Mouse (Mus musculus) midbrain, embryonic 12.5 days (tissue): ENCODE measurements around the gene Ctnnd2. TPM values are rescaled to one million over a fixed set of nuclear protein-coding genes. Genes with fewer than 3 reads are reported as not detected.

Source experiments
- ATAC-seq: fragments of 200-750 bp; cut with Nextera tagmentation; 2 replicates; pipeline ENCODE4 v1.8.0; 2017; ENCODE audit warnings: low read depth, moderate TSS enrichment, moderate library complexity; ENCODE audit not compliant: low FRiP score
- H3K27ac ChIP-seq: fragments of 300-500 bp; sonication (generic); replicated peaks from 2 replicates; pipeline ENCODE4 v1.5.1; 2016; ENCODE audit warnings: mild to moderate bottlenecking
- H3K27me3 ChIP-seq: fragments of 300-500 bp; sonication (generic); 2 replicates; pipeline ENCODE4 v1.6.1; 2016; ENCODE audit warnings: mild to moderate bottlenecking
- H3K36me3 ChIP-seq: fragments of 300-500 bp; sonication (generic); 2 replicates; pipeline ENCODE4 v1.6.1; 2016
- H3K4me1 ChIP-seq: fragments of 300-500 bp; sonication (generic); 2 replicates; pipeline ENCODE4 v1.6.1; 2016
- H3K4me2 ChIP-seq: fragments of 300-500 bp; sonication (generic); replicated peaks from 2 replicates; pipeline ENCODE4 v1.6.1; 2016; ENCODE audit warnings: mild to moderate bottlenecking, moderate library complexity
- H3K4me3 ChIP-seq: fragments of 300-500 bp; sonication (generic); 2 replicates; pipeline ENCODE4 v1.5.1; 2016; ENCODE audit warnings: mild to moderate bottlenecking
- H3K9ac ChIP-seq: fragments of 300-500 bp; sonication (generic); replicated peaks from 2 replicates; pipeline ENCODE4 v1.6.1; 2016; ENCODE audit warnings: mild to moderate bottlenecking, moderate library complexity
- H3K9me3 ChIP-seq: fragments of 300-500 bp; sonication (generic); 2 replicates; pipeline ENCODE4 v1.6.1; 2016; ENCODE audit warnings: mild to moderate bottlenecking
- WGBS: fragments of 180-500 bp; shearing (Covaris S2); methylation state at CpG from one replicate; pipeline ENCODE4 v1.1.7; 2016; 5-methylcytosine and 5-hydroxymethylcytosine counted together
- polyA plus RNA-seq: library from polyadenylated mRNA; unstranded; fragments of >200 nt; fragmentation: Nextera tagmentation; extraction: Ambion mirVana; gene quantifications from 2 replicates; pipeline ENCODE4 v1.2.1, GENCODE M21; 2016

The Ctnnd2 gene
- polyA plus RNA-seq, 1 experiment from 2014 or later = 40.4 TPM

DNA sequence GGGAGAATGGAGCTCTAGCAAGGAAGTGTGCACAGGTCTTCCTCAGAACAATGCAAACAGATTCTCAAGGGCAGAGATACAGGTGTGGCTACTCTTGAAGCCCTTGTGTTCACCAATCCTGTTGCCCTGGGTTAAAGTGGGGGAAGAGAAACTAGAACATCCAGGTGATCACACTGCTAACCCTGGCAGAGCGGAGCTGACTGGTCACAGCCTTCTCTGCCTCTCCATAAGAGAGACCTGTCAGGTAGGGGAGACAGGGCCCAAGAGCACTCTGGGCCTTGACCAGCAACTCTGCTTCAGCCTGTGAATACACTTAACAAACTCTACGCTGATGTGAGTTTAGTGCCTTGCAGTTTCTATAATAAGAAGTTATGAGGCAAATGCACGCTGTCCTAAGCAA is 820.5 kb downstream of the Ctnnd2 start:
- H3K9me3 ChIP-seq = no peaks in the 10 kb centered on the region
- no peak overlapping the region for H3K4me2 ChIP-seq
- ATAC-seq = no peak
- no peaks in the 10 kb centered on the region for H3K36me3 ChIP-seq
- 97% methylated on average over 3 of the region's 3 CpGs for WGBS
- H3K27me3 ChIP-seq = no peaks in the 10 kb centered on the region
- no peaks in the 10 kb centered on the region for H3K4me1 ChIP-seq
- no peak overlapping the region for H3K27ac ChIP-seq
- no peak overlapping the region for H3K9ac ChIP-seq
- no peak overlapping the region for H3K4me3 ChIP-seq

GRCm38 (mm10) chr15:30995346-30995745 is 823.0 kb downstream of the Ctnnd2 start:
- Histone ChIP-seq H3K27ac (no peak overlapping the region), H3K9me3 (no peaks in the 10 kb centered on the region), H3K27me3 (no peaks in the 10 kb centered on the region), H3K4me3 (no peak overlapping the region), H3K4me1 (no peaks in the 10 kb centered on the region), H3K36me3 (no peaks in the 10 kb centered on the region), H3K4me2 (no peak overlapping the region), H3K9ac (no peak overlapping the region)
- no peak for ATAC-seq
- WGBS = 87% methylated on average over 3 of the region's 3 CpGs

DNA sequence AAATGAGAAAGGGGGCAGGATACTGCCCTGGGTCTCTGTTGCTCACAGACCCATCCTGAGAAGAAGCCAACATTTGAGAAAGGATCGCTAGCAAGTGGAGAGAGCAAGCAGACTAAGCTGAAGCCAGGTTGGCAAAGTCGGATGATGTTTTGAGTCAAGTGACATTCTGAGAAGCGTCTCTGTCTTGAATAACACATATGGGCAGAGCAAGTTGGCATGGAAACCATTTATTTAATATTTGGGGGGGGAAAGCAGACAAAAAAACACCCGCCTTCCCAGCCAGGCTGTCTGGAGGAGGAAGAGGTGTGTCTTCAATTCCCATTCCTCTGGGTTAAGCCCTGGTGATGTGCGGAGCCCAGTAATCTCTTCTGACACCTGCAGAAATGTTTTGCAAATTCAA is 832.1 kb downstream of the Ctnnd2 start:
- Histone ChIP-seq H3K9me3 (no peaks in the 10 kb centered on the region), H3K4me1 (no peaks in the 10 kb centered on the region), H3K4me2 (no peak overlapping the region), H3K36me3 (no peaks in the 10 kb centered on the region), H3K27me3 (no peaks in the 10 kb centered on the region), H3K4me3 (no peak overlapping the region), H3K9ac (no peak overlapping the region), H3K27ac (no peak overlapping the region)
- 88% methylated on average over 5 of the region's 5 CpGs for WGBS
- ATAC-seq = no peak

DNA sequence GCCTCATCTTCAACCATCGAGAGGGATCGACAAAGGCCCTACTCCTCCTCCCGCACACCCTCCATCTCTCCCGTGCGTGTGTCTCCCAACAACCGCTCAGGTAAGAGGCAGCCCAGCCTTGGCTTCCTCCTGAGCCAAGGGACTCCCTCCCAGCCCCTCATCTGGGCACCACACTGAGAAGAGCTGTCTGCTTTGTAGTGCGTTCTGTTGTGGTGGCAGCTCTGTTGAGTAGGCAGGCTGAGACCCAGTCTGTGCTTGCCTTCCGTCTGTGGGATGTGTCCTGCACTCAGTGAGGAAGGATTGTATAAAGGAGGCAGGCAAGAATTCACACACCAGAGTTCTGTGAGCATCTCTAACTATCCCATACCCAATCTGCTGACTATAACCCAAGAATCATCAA is 832.6 kb downstream of the Ctnnd2 start:
- Histone ChIP-seq H3K4me2 (no peak overlapping the region), H3K9ac (no peak overlapping the region), H3K27me3 (no peaks in the 10 kb centered on the region), H3K4me3 (no peak overlapping the region), H3K9me3 (no peaks in the 10 kb centered on the region), H3K27ac (no peak overlapping the region), H3K4me1 (no peaks in the 10 kb centered on the region), H3K36me3 (no peaks in the 10 kb centered on the region)
- 76% methylated on average over 8 of the region's 8 CpGs for WGBS
- ATAC-seq = no peak

GRCm38 (mm10) chr15:31006050-31006824 is 833.8 kb downstream of the Ctnnd2 start:
- no peaks in the 10 kb centered on the region for H3K9me3 ChIP-seq
- no peak overlapping the region for H3K9ac ChIP-seq
- H3K27ac ChIP-seq = no peak overlapping the region
- H3K27me3 ChIP-seq = no peaks in the 10 kb centered on the region
- WGBS = 84% methylated on average over 8 of the region's 8 CpGs
- ATAC-seq = no peak; the same call in 1 of the 2 replicates
- no peaks in the 10 kb centered on the region for H3K36me3 ChIP-seq
- H3K4me3 ChIP-seq = no peak overlapping the region
- no peak overlapping the region for H3K4me2 ChIP-seq
- H3K4me1 ChIP-seq = no peaks in the 10 kb centered on the region

- Histone ChIP-seq H3K9me3 (no peaks in the 10 kb centered on the region), H3K4me3 (no peak overlapping the region), H3K36me3 (no peaks in the 10 kb centered on the region), H3K9ac (no peak overlapping the region), H3K4me2 (no peak overlapping the region), H3K4me1 (no peaks in the 10 kb centered on the region), H3K27me3 (no peaks in the 10 kb centered on the region), H3K27ac (no peak overlapping the region)
- no peak for ATAC-seq
- 89% methylated on average over 8 of the region's 8 CpGs for WGBS
Measured at GRCm38 (mm10) chr15:31006825-31007157, 834.4 kb downstream of the Ctnnd2 start.

- ATAC-seq = no peak
- Histone ChIP-seq H3K36me3 (no peaks in the 10 kb centered on the region), H3K9me3 (no peaks in the 10 kb centered on the region), H3K4me2 (no peak overlapping the region), H3K27me3 (no peaks in the 10 kb centered on the region), H3K4me3 (no peak overlapping the region), H3K9ac (no peak overlapping the region), H3K27ac (no peak overlapping the region), H3K4me1 (no peaks in the 10 kb centered on the region)
- WGBS = 57% methylated on average over 6 of the region's 6 CpGs
Measured at GRCm38 (mm10) chr15:31008594-31008993, 836.2 kb downstream of the Ctnnd2 start.

GRCm38 (mm10) chr15:31020769-31021168 is 848.4 kb downstream of the Ctnnd2 start:
- Histone ChIP-seq H3K36me3 (no peaks in the 10 kb centered on the region), H3K27me3 (no peaks in the 10 kb centered on the region), H3K4me3 (no peak overlapping the region), H3K27ac (no peak overlapping the region), H3K9ac (no peak overlapping the region), H3K4me2 (no peak overlapping the region), H3K4me1 (no peaks in the 10 kb centered on the region), H3K9me3 (no peaks in the 10 kb centered on the region)
- 79% methylated on average over 2 of the region's 2 CpGs for WGBS
- ATAC-seq = no peak

- no peak overlapping the region for H3K4me3 ChIP-seq
- no peak overlapping the region for H3K9ac ChIP-seq
- no peaks in the 10 kb centered on the region for H3K9me3 ChIP-seq
- H3K4me2 ChIP-seq = no peak overlapping the region
- H3K4me1 ChIP-seq = no peaks in the 10 kb centered on the region
- ATAC-seq = no peak
- no peak overlapping the region for H3K27ac ChIP-seq
- H3K27me3 ChIP-seq = no peaks in the 10 kb centered on the region
- WGBS = 77% methylated on average over 1 of the region's 1 CpGs
- no peaks in the 10 kb centered on the region for H3K36me3 ChIP-seq
Measured at GRCm38 (mm10) chr15:31022012-31022411, 849.6 kb downstream of the Ctnnd2 start.

- H3K4me3 ChIP-seq = no peak overlapping the region
- no peak overlapping the region for H3K9ac ChIP-seq
- no peak overlapping the region for H3K27ac ChIP-seq
- H3K9me3 ChIP-seq = no peaks in the 10 kb centered on the region
- no peaks in the 10 kb centered on the region for H3K36me3 ChIP-seq
- ATAC-seq = no peak
- no peaks in the 10 kb centered on the region for H3K4me1 ChIP-seq
- no peak overlapping the region for H3K4me2 ChIP-seq
- 95% methylated on average over 3 of the region's 3 CpGs for WGBS
- no peaks in the 10 kb centered on the region for H3K27me3 ChIP-seq
Measured at GRCm38 (mm10) chr15:31022497-31022896, 850.1 kb downstream of the Ctnnd2 start.

DNA sequence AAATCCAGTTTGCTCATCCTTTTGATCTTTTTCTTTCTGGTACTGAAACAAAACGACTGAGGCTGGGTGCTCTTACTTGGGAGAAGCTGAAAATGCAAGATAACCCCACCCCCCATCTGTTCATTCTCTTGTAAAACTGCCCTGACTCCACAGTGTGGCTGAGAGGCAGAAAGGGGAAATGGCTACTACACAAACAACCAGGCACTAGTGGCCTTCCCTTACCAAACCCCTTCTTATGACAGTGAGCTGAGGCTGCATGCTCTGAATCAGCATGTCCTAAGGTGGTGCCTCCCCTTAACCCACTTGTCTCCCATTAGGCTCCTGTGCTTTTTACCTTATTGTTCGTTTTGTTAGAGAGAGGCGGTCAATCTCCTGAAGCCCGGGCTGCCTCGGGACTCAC is 851.4 kb downstream of the Ctnnd2 start:
- Histone ChIP-seq H3K9ac (no peak overlapping the region), H3K27me3 (no peaks in the 10 kb centered on the region), H3K4me2 (no peak overlapping the region), H3K4me3 (no peak overlapping the region), H3K4me1 (no peaks in the 10 kb centered on the region), H3K9me3 (no peaks in the 10 kb centered on the region), H3K27ac (no peak overlapping the region), H3K36me3 (no peaks in the 10 kb centered on the region)
- 75% methylated on average over 5 of the region's 5 CpGs for WGBS
- ATAC-seq = no peak

GRCm38 (mm10) chr15:31027448-31028230 is 855.2 kb downstream of the Ctnnd2 start:
- no peak overlapping the region for H3K4me2 ChIP-seq
- H3K4me1 ChIP-seq = no peaks in the 10 kb centered on the region
- no peaks in the 10 kb centered on the region for H3K36me3 ChIP-seq
- 90% methylated on average over 26 of the region's 26 CpGs for WGBS
- no peaks in the 10 kb centered on the region for H3K27me3 ChIP-seq
- no peak overlapping the region for H3K4me3 ChIP-seq
- no peak overlapping the region for H3K9ac ChIP-seq
- H3K9me3 ChIP-seq = no peaks in the 10 kb centered on the region
- no peak overlapping the region for H3K27ac ChIP-seq
- ATAC-seq = no peak
